Mouse (Mus musculus): Measurements from ENCODE around the gene Fbxw2. TPM values are rescaled to one million over a fixed set of nuclear protein-coding genes. Genes with fewer than 3 reads are reported as not detected.
A peak's percentile ranks its signal among the peaks of the same experiment; 100 is the strongest.
"Not testable (repeated sequence)": the region's sequence is repeated elsewhere in the genome, so short reads cannot be mapped to it uniquely, and the experiment has no call there.

Gene Fbxw2
- total RNA-seq, 1 experiment from 2014 or later = 94.5 TPM

DNA sequence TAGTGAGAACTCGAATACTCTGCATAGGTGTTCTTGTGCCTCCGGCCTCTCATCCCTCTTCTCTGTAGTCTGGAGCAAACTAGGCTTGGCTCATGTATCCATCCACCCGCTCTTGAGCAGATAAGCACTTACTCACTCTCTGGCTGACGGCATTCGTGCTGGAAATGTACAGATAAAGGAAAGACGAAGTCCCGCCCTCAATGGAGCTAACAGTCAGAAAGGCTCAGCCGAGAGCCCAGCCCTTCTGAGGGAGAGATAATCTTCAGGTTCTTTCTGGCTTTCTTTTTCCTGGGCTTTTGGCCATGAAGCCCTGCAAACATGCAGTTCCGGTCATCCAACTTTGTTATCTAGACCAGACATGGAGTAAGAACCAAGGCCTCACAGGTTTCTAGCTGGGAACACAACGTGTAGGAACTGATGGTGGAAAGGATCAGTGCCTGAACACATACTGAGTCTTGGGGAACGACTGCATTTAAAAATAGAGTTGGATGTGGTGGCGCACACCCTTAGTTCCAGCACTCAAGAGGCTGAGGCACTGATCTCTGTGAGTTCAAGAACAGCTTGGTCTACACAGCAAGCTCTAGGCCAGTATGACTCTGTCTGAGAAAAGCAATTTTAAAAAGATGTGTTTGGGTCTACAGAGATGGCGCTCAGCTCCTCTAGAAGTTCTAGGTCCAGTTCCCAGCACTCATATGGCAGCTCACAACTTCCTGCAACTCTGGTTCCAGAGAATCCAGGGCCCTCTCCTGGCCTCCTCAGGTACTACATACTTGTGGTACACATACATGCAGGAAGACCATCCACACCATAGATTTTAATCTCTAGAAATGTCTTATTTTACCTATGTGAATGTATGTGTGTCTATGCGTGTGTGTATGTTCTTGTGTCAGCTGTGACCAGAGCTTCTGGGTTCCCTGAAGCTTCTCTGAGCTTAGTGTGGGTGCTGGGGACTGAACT is 42.8 kb downstream of the Fbxw2 start:
- no peak for ATAC-seq (ENCODE audit: extremely low read depth, insufficient number of reproducible peaks, low FRiP score, poor library complexity, severe bottlenecking)

DNA sequence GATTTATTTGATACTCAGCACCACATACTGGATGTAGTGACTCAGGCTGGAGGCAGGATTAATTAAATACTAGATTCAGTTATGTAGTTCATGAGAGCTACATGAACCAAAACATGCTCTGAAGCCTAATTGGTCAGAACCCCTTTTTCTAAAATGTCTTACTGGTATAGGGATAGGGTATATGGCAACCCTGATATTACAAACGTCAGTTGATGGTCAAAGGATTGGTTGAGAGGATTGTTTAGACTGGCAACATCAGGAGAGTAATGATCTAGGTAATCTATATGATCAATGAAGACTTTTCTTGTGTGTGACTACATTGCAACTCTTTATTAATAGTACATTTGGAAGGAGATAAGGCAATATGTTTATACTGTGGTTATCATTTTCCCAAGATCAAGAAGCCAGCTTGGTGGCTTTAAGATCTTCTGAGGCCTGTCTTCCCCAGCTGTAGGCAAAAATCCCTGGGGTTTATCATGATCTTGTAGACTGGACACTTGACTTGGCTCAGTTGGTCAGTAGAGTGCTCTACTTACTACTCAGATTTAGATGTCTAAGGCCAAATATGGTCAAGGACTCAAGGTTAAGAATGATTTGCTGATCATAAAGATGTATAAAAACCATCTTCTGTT is 48.8 kb downstream of the Fbxw2 start:
- ATAC-seq (ENCODE audit: extremely low read depth, insufficient number of reproducible peaks, low FRiP score, poor library complexity, severe bottlenecking) = no peak

GRCm38 (mm10) chr2:34774493-34774892 is 51.6 kb downstream of the Fbxw2 start:
- no peak for ATAC-seq (ENCODE audit: extremely low read depth, insufficient number of reproducible peaks, low FRiP score, poor library complexity, severe bottlenecking)

DNA sequence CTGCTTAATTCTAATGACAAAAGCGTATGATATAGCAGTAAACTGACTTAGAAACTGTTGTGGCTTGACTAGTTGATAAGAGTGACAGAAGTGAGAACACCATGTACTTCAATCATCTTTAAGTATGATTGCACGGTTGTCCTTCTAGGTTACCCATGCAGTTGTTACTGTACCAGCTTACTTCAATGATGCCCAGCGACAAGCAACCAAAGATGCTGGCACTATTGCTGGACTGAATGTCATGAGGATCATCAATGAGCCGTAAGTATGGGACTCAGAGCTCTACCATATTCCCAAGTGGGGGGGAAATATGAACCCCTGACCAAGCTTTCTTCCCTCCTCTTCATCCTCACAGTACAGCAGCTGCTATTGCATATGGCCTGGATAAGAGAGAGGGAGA is 52.4 kb downstream of the Fbxw2 start:
- no peak for ATAC-seq (ENCODE audit: extremely low read depth, insufficient number of reproducible peaks, low FRiP score, poor library complexity, severe bottlenecking)

DNA sequence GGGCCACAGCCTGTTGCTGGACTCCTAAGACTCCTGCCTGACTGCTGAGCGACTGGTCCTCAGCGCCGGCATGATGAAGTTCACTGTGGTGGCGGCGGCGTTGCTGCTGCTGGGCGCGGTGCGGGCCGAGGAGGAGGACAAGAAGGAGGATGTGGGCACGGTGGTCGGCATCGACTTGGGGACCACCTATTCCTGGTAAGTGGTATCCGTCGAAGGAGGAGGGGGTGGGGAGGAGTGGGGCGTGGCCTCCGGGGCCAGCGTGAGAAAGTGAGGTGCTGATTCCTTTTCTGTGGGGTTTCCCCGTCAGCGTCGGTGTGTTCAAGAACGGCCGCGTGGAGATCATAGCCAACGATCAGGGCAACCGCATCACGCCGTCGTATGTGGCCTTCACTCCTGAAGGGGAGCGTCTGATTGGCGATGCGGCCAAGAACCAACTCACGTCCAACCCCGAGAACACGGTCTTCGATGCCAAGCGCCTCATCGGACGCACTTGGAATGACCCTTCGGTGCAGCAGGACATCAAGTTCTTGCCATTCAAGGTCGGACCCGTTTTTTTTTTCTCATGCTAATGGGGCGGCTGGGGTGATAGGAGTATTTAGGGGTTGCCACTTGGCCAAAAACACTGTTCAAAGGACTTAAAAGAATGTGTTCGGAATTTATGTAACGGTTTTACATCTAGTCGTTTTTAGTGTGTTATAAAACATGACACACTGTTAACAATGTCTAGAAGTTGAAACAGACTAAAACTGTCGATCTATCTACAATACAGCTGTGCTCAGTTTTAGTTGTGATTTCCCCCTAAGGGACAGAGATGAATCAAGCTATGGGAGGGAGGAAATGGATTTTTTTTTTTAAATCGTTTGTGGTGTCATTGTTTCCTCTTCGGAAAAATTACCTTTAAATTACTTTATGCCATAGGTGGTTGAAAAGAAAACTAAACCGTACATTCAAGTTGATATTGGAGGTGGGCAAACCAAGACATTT is 53.6 kb downstream of the Fbxw2 start:
- peak; percentile 21; the same call in 1 of the 2 replicates for ATAC-seq (ENCODE audit: extremely low read depth, insufficient number of reproducible peaks, low FRiP score, poor library complexity, severe bottlenecking)

DNA sequence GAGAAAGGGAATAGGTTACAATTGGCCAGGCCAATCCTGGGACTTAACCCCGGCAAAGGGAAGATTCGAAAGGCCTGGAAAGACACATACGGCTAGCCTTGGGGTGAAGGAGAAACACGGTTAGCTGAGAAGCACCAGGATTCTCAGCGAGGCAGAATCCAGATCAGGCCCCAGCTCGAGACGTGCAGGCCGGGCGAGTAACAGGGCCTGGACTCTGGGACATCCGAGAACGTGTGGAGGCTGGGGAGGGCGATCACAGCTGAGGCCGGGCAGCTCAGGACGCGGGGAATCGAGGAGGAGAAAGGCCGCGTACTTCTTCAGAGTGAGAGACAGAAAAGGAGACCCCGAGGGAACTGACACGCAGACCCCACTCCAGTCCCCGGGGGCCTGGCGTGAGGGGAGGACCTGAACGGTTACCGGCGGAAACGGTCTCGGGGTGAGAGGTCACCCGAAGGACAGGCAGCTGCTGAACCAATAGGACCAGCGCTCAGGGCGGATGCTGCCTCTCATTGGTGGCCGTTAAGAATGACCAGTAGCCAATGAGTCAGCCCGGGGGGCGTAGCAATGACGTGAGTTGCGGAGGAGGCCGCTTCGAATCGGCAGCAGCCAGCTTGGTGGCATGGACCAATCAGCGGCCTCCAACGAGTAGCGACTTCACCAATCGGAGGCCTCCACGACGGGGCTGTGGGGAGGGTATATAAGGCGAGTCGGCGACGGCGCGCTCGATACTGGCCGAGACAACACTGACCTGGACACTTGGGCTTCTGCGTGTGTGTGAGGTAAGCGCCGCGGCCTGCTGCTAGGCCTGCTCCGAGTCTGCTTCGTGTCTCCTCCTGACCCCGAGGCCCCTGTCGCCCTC is 54.5 kb downstream of the Fbxw2 start, which contains the start of gene Hspa5:
Gene Hspa5 (plus strand): TSS at position 603 of the 859 bp plus-strand sequence.
- peak; percentile 94 for ATAC-seq (ENCODE audit: extremely low read depth, insufficient number of reproducible peaks, low FRiP score, poor library complexity, severe bottlenecking)

DNA sequence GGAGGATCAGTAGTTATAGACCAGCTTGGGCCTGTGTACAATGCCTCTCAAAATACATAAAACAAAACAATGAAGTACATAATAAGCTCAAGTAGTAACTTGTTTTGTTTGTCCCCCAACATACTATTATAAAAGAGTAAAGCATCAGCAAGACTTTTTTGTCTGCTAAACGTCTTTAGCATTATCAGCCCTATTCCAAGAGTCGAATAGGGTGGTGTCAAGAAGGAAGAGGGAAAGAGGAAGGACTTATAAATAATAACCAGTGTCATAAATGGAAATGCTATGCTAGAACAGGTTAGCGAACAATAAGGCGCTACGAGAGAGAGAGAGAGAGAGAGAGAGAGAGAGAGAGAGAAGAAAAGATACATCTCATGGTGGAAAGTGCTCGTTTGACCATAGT is 55.2 kb downstream of the Fbxw2 start:
- ATAC-seq (ENCODE audit: extremely low read depth, insufficient number of reproducible peaks, low FRiP score, poor library complexity, severe bottlenecking) = no peak

GRCm38 (mm10) chr2:34770049-34770448 is 56.1 kb downstream of the Fbxw2 start:
- no peak for ATAC-seq (ENCODE audit: extremely low read depth, insufficient number of reproducible peaks, low FRiP score, poor library complexity, severe bottlenecking)

- no peak for ATAC-seq (ENCODE audit: extremely low read depth, insufficient number of reproducible peaks, low FRiP score, poor library complexity, severe bottlenecking)
Measured at GRCm38 (mm10) chr2:34764801-34765200, 61.3 kb downstream of the Fbxw2 start.

DNA sequence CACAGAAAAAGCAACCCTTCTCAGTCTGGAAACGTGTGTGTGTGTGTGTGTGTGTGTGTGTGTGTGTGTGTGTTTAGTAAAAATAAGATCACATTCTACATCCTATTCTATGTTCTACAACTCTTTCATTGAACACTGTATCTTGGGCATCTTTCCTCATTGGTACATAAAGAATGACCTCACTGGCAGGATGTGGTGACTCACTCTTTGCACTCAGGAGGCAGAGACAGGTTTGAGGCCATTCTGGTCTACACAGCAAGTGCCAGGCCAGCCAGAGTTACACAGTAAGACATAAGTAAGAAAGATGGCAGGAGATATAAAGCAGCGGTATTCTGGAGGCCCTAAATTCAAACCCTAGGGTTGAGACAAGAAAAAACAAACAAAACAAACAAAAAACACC is 63.2 kb downstream of the Fbxw2 start:
- no peak for ATAC-seq (ENCODE audit: extremely low read depth, insufficient number of reproducible peaks, low FRiP score, poor library complexity, severe bottlenecking)

GRCm38 (mm10) chr2:34762174-34762573 is 63.9 kb downstream of the Fbxw2 start:
- no peak for ATAC-seq (ENCODE audit: extremely low read depth, insufficient number of reproducible peaks, low FRiP score, poor library complexity, severe bottlenecking)

GRCm38 (mm10) chr2:34761272-34761671 is 64.8 kb downstream of the Fbxw2 start:
- not testable (repeated sequence) for ATAC-seq (ENCODE audit: extremely low read depth, insufficient number of reproducible peaks, low FRiP score, poor library complexity, severe bottlenecking)

- no peak for ATAC-seq (ENCODE audit: extremely low read depth, insufficient number of reproducible peaks, low FRiP score, poor library complexity, severe bottlenecking)
Measured at GRCm38 (mm10) chr2:34757341-34757740, 68.8 kb downstream of the Fbxw2 start.

GRCm38 (mm10) chr2:34754551-34755358 is 71.4 kb downstream of the Fbxw2 start, which contains the start of gene Gapvd1:
TSS of gene Gapvd1 (minus strand) at chr2:34755232.
- ATAC-seq (ENCODE audit: extremely low read depth, insufficient number of reproducible peaks, low FRiP score, poor library complexity, severe bottlenecking) = no peak
